Comparison of ENCODE assay signal across 8 mouse cellular contexts in genomic region chr1:155215066-155215764, GRCm38 (mm10). TPM values are rescaled to one million over a fixed set of nuclear protein-coding genes. Genes with fewer than 3 reads are reported as not detected.
DNase-seq lines count a peak whose midpoint lies in the region; ATAC-seq and TF ChIP-seq lines count a peak whose summit lies in the region.

No protein-coding gene starts in this region.

- ATAC-seq in heart, embryonic 13.5 days (ENCODE audit: extremely low read depth, insufficient number of reproducible peaks, low FRiP score, low TSS enrichment): no peak; the same call in 1 of the 2 replicates
- ATAC-seq in hindbrain, embryonic 15.5 days (ENCODE audit: low FRiP score, low read depth): no peak
- ATAC-seq in cerebellum, adult (ENCODE audit: insufficient number of reproducible peaks, low FRiP score, low TSS enrichment): no peak

- H3K9ac ChIP-seq in heart, embryonic 13.5 days: 0 out of 2 replicates have a peak overlapping the region, but pooled peaks have one; percentile 44
- H3K9ac ChIP-seq in hindbrain, embryonic 15.5 days: no peak overlapping the region

- no peak for DNase-seq in heart, postnatal 36 days
- peak; percentile 49 for DNase-seq in thymus, adult 2 months
- no peak for DNase-seq in thymus, postnatal 10 days (ENCODE audit: low spot score in 2 of 2)
- peak; percentile 68 to 85 for DNase-seq in right cerebral cortex, postnatal 10 days (ENCODE audit: low spot score in 2 of 2)
- DNase-seq in gastrocnemius, adult 8-10 months (ENCODE audit: low spot score in 2 of 2): no peak

- intact Hi-C loops in heart, postnatal 36 days (cut with DNase I): loop anchor here (5.0 kb wide), 1 partner anchor 118 kb away; the partner anchor contains the start of gene Ier5

- 0 out of 2 replicates have a peak overlapping the region, but pooled peaks have one; percentile 17 for H3K27ac ChIP-seq in heart, embryonic 13.5 days (replicated peaks)
- no peak overlapping the region for H3K27ac ChIP-seq in thymus, adult 2 months (ENCODE audit: control insufficient read depth, insufficient read depth, low read length)
- 0 out of 2 replicates have a peak overlapping the region, but pooled peaks have one; percentile 30 for H3K27ac ChIP-seq in hindbrain, embryonic 15.5 days (replicated peaks)

- H3K36me3 ChIP-seq in heart, embryonic 13.5 days: peaks cover 54% of the 10 kb centered on the region
- H3K36me3 ChIP-seq in thymus, adult 2 months (ENCODE audit: control insufficient read depth, insufficient read depth, low read length): no peaks in the 10 kb centered on the region
- H3K36me3 ChIP-seq in hindbrain, embryonic 15.5 days: no peaks in the 10 kb centered on the region

- TF ChIP-seq POLR2A in thymus, adult 2 months (IDR thresholded peaks at IDR 0.05; ENCODE audit: control insufficient read depth, extremely low read depth, insufficient read depth, low read length, poor library complexity): no peak

- peaks cover 58% of the 10 kb centered on the region for H3K4me1 ChIP-seq in heart, embryonic 13.5 days
- H3K4me1 ChIP-seq in thymus, adult 2 months (replicated peaks; ENCODE audit: control insufficient read depth, insufficient read depth, low read length): peaks cover 45% of the 10 kb centered on the region
- peaks cover 54% of the 10 kb centered on the region for H3K4me1 ChIP-seq in hindbrain, embryonic 15.5 days (replicated peaks)

- no peak overlapping the region for H3K4me3 ChIP-seq in heart, embryonic 13.5 days
- no peak overlapping the region for H3K4me3 ChIP-seq in thymus, adult 2 months (ENCODE audit: control insufficient read depth, insufficient read depth, low read length)
- H3K4me3 ChIP-seq in hindbrain, embryonic 15.5 days: no peak overlapping the region

- no peak for TF ChIP-seq CTCF in thymus, adult 2 months (IDR thresholded peaks at IDR 0.05; ENCODE audit: borderline replicate concordance, control insufficient read depth, extremely low read depth, insufficient read depth, low read length, poor library complexity)

- 34% methylated on average over 9 of the region's 9 CpGs for WGBS in heart, embryonic 13.5 days
- WGBS in thymus, adult 2 months: 56% methylated on average over 9 of the region's 9 CpGs
- WGBS in hindbrain, embryonic 15.5 days: 51% methylated on average over 9 of the region's 9 CpGs

- H3K27me3 ChIP-seq in heart, embryonic 13.5 days (replicated peaks): no peaks in the 10 kb centered on the region; the same call in 1 of the 2 replicates
- H3K27me3 ChIP-seq in thymus, adult 2 months (ENCODE audit: control insufficient read depth, insufficient read depth, low read length): no peaks in the 10 kb centered on the region
- H3K27me3 ChIP-seq in hindbrain, embryonic 15.5 days: no peaks in the 10 kb centered on the region

- H3K9me3 ChIP-seq in heart, embryonic 13.5 days: no peaks in the 10 kb centered on the region
- no peaks in the 10 kb centered on the region for H3K9me3 ChIP-seq in hindbrain, embryonic 15.5 days

- no peak overlapping the region for H3K4me2 ChIP-seq in heart, embryonic 13.5 days
- no peak overlapping the region for H3K4me2 ChIP-seq in hindbrain, embryonic 15.5 days

RNA-seq across cellular contexts. Expression of gene BC034090, which starts 29.0 kb away (rescaled TPM):
- 7.0 and 7.6 TPM in 2 replicates for polyA plus RNA-seq in heart, embryonic 13.5 days (2015; fragmentation: Nextera tagmentation; extraction: Ambion mirVana)
- total RNA-seq in heart, postnatal 36 days (2021): 10 to 100 TPM; 32.0 to 34.3 TPM
- polyA plus RNA-seq in thymus, adult 2 months (2012; rRNA removed): 7.6 and 13.1 TPM in 2 replicates
- polyA plus RNA-seq in hindbrain, embryonic 15.5 days (2015; fragmentation: Nextera tagmentation; extraction: Ambion mirVana): 6.4 and 6.6 TPM in 2 replicates
- 1 to 10 TPM in 2 of 4 experiments, under 1 TPM in 2; 0.32 to 1.5 (median 1.0) TPM for total RNA-seq in gastrocnemius, adult 8-10 months (2022)

RNA-seq across cellular contexts. Expression of gene Stx6, which starts 56.7 kb away (rescaled TPM):
- polyA plus RNA-seq in heart, embryonic 13.5 days (2015; fragmentation: Nextera tagmentation; extraction: Ambion mirVana): 48.7 and 49.9 TPM in 2 replicates
- 10 to 100 TPM; 19.9 to 23.8 TPM for total RNA-seq in heart, postnatal 36 days (2021)
- polyA plus RNA-seq in thymus, adult 2 months (2012; rRNA removed): 232 and 272 TPM in 2 replicates
- polyA plus RNA-seq in hindbrain, embryonic 15.5 days (2015; fragmentation: Nextera tagmentation; extraction: Ambion mirVana): 102 and 106 TPM in 2 replicates
- 10 to 100 TPM; 12.1 to 14.6 (median 13.0) TPM for total RNA-seq in gastrocnemius, adult 8-10 months (2022)

Comparison
In these comparisons a context has a peak if more than half of its experiments do, and no peak if none do; other contexts are left out.
1. DNase-seq: peak in thymus, adult 2 months (single experiment) and right cerebral cortex, postnatal 10 days (2 of 2); none in heart, postnatal 36 days (0 of 2), thymus, postnatal 10 days (0 of 2) and gastrocnemius, adult 8-10 months (0 of 2).